Mouse (Mus musculus): ENCODE measurements at regions not wholly inside any gene's neighbourhood (a gene's known extent, or its start where the extent isn't known, plus 50 kb on each side); places are given as distances from the start of the nearest gene placed in this dataset.

- no peak for DNase-seq
Measured at GRCm38 (mm10) chr3:52754401-52754800, 262.6 kb downstream of the Cog6 start.

- no peak for DNase-seq
Measured at GRCm38 (mm10) chr3:52746917-52747316, 270.1 kb downstream of the Cog6 start.

GRCm38 (mm10) chr3:52744334-52744733, 272.7 kb downstream of the Cog6 start:
- DNase-seq = no peak

- no peak for DNase-seq
Measured at GRCm38 (mm10) chr3:52740466-52741026, 276.5 kb downstream of the Cog6 start.

- DNase-seq = no peak
Measured at GRCm38 (mm10) chr3:52739526-52739925, 277.5 kb downstream of the Cog6 start.

- DNase-seq = no peak
Measured at GRCm38 (mm10) chr3:52738386-52738785, 278.7 kb downstream of the Cog6 start.

- DNase-seq = no peak
Measured at GRCm38 (mm10) chr3:52735939-52736338, 281.1 kb downstream of the Cog6 start.

- no peak for DNase-seq
Measured at GRCm38 (mm10) chr3:52731941-52732340, 285.1 kb downstream of the Cog6 start.

GRCm38 (mm10) chr3:52731491-52731890, 285.5 kb downstream of the Cog6 start:
- no peak for DNase-seq

- no peak for DNase-seq
Measured at GRCm38 (mm10) chr3:52729731-52730130, 287.3 kb downstream of the Cog6 start.

- no peak for DNase-seq
Measured at GRCm38 (mm10) chr3:52728860-52729259, 288.2 kb downstream of the Cog6 start.

GRCm38 (mm10) chr3:52728426-52728825, 288.6 kb downstream of the Cog6 start:
- DNase-seq = no peak

- DNase-seq = no peak
Measured at GRCm38 (mm10) chr3:52724354-52724753, 292.7 kb downstream of the Cog6 start.

GRCm38 (mm10) chr3:52722946-52723345, 294.1 kb downstream of the Cog6 start:
- no peak for DNase-seq

- DNase-seq = no peak
Measured at GRCm38 (mm10) chr3:52719181-52719580, 297.9 kb downstream of the Cog6 start.

- DNase-seq = no peak
Measured at GRCm38 (mm10) chr3:52717324-52717723, 299.7 kb downstream of the Cog6 start.

- DNase-seq = no peak
Measured at GRCm38 (mm10) chr3:52712151-52712550, 304.9 kb downstream of the Cog6 start.

GRCm38 (mm10) chr3:52711133-52711532, 305.9 kb downstream of the Cog6 start:
- DNase-seq = no peak

- no peak for DNase-seq
Measured at GRCm38 (mm10) chr3:52708746-52709145, 308.3 kb downstream of the Cog6 start.

GRCm38 (mm10) chr3:52708301-52708700, 308.7 kb downstream of the Cog6 start:
- DNase-seq = no peak

- DNase-seq = no peak
Measured at GRCm38 (mm10) chr3:52706626-52707025, 310.4 kb downstream of the Cog6 start.

GRCm38 (mm10) chr3:52703751-52704150, 313.3 kb downstream of the Cog6 start:
- DNase-seq = no peak

- no peak for DNase-seq
Measured at GRCm38 (mm10) chr3:52702962-52703361, 314.1 kb downstream of the Cog6 start.

- DNase-seq = no peak
Measured at GRCm38 (mm10) chr3:52701601-52702000, 315.4 kb downstream of the Cog6 start.

GRCm38 (mm10) chr3:52693813-52694212, 323.2 kb downstream of the Cog6 start:
- DNase-seq = no peak
